Mouse (Mus musculus): Measurements from ENCODE around the gene Gkn3. TPM values are rescaled to one million over a fixed set of nuclear protein-coding genes. Genes with fewer than 3 reads are reported as not detected.

The Gkn3 gene
- polyA plus RNA-seq (2011; ENCODE audit: insufficient read depth, insufficient read length, low replicate concordance, missing spikeins), result not detected in 2 replicates

DNA sequence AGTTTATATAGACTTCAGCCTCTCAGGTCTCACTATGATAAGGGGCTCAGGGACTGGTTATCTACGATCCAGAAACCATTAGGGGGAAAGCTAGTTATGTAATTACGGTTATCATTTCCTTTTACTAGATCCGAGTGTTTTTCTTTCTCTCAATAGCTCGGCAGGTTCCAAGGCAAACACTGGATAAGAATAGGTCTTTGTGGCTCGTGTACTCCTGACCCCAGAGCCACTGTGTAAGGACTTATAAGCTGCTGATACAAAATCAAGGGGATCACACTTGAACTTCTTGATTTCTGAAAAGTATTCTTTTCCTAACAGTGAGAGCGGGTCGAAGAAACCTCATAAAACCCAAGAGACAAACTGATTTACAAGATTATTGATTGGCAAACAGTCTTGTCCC, at the start of gene Gkn3:
Gkn3 (minus strand) TSS at position 59 of the 400 bp plus-strand sequence.
- H3K4me3 ChIP-seq (replicated peaks; ENCODE audit: control insufficient read depth, low read depth, low read length), result no peak within 1 kb of the TSS
- WGBS, result 46% methylated on average over 7 of the region's 7 CpGs
- TF ChIP-seq CTCF (IDR thresholded peaks at IDR 0.05; ENCODE audit: control insufficient read depth, insufficient read depth, low read length), result no peak
- no peak for TF ChIP-seq POLR2A (IDR thresholded peaks at IDR 0.05; ENCODE audit: borderline replicate concordance, control insufficient read depth, low read depth, low read length)
- no peak within 1 kb of the TSS for H3K27ac ChIP-seq (ENCODE audit: control insufficient read depth, insufficient read depth, low read depth, low read length, poor library complexity)
- H3K4me1 ChIP-seq (ENCODE audit: control insufficient read depth, insufficient read depth, low read length), result no peaks in the 10 kb centered on the region

DNA sequence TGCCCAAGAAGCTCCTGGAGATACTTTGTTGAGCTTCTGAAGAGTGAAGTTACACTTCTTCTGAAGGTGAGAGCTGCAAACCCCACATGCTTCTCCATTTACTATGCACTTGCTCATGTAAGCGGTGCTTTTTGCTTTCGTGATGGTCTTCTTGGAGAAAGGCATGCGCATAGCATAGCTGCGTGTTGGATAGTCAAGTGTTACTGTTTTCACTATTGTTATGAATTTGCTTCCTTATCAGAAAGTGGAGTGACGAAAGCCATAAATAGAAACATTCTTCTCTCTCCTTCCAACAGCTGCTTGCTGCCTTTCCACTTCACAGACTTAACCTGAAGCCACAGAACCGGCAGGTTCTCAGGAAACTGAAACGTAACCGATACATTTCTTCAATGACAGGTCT, 48.0 kb upstream of the Gkn3 start:
- Histone ChIP-seq H3K4me3 (replicated peaks; ENCODE audit: control insufficient read depth, low read depth, low read length) (no peak overlapping the region), H3K27ac (ENCODE audit: control insufficient read depth, insufficient read depth, low read depth, low read length, poor library complexity) (no peak overlapping the region), H3K4me1 (ENCODE audit: control insufficient read depth, insufficient read depth, low read length) (no peaks in the 10 kb centered on the region)
- WGBS, result 15% methylated on average over 8 of the region's 8 CpGs
- TF ChIP-seq CTCF (IDR thresholded peaks at IDR 0.05; ENCODE audit: control insufficient read depth, insufficient read depth, low read length), result no peak
- TF ChIP-seq POLR2A (IDR thresholded peaks at IDR 0.05; ENCODE audit: borderline replicate concordance, control insufficient read depth, low read depth, low read length), result no peak

DNA sequence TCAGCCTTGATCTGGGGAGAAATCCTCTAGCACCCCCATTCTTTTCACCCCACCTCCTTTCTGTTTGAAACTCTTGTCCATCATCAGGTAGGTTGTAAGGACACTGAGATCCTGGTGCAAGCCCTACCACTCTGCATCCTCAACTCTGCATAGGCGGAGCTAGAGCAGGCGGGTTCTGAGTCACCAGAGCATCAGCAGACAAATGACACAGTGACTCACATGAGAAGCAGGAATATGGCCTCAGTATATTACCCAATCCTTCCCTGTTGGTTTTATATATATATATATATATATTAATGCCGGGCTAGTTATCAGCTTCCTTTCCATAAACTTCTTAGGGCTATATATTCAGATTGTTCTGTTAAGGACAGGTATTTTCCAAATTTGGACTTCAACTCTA, 47.1 kb upstream of the Gkn3 start:
- 77% methylated on average over 2 of the region's 3 CpGs for WGBS
- no peak for TF ChIP-seq POLR2A (IDR thresholded peaks at IDR 0.05; ENCODE audit: borderline replicate concordance, control insufficient read depth, low read depth, low read length)
- no peak for TF ChIP-seq CTCF (IDR thresholded peaks at IDR 0.05; ENCODE audit: control insufficient read depth, insufficient read depth, low read length)
- H3K4me3 ChIP-seq (replicated peaks; ENCODE audit: control insufficient read depth, low read depth, low read length), result no peak overlapping the region
- no peak overlapping the region for H3K27ac ChIP-seq (ENCODE audit: control insufficient read depth, insufficient read depth, low read depth, low read length, poor library complexity)
- H3K4me1 ChIP-seq (ENCODE audit: control insufficient read depth, insufficient read depth, low read length), result no peaks in the 10 kb centered on the region

DNA sequence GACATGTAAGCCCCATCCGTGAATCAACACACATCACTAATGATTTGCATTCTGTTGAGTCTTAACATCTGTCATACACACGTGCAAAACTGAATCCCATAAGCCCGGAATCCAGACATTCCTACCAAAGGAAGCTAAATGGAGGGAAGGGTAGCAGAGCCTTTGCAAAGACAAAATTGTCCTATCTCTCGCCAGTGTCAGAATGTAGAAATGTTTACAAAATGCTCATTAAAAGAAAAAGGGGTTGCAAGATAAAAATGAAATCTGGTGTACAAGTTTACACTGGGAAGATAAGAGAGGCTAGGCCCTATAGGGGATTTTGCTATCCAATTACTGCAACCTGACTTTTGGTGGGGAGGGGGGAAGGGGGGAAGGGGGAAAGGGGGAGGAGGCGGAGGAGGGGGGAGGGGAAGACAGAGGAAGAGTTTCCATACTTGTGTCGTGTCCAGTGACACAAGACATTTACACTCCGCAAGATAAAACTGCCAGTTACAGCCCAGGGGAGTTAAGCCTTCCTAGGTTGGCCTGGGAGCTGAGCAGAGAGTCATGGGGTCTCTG, 39.8 kb upstream of the Gkn3 start, which contains the start of gene Bmp10:
Bmp10 (plus strand) TSS at position 508 of the 558 bp plus-strand sequence.
- no peak within 1 kb of the TSS for H3K4me3 ChIP-seq (replicated peaks; ENCODE audit: control insufficient read depth, low read depth, low read length)
- no peaks in the 10 kb centered on the region for H3K4me1 ChIP-seq (ENCODE audit: control insufficient read depth, insufficient read depth, low read length)
- H3K27ac ChIP-seq (ENCODE audit: control insufficient read depth, insufficient read depth, low read depth, low read length, poor library complexity), result no peak within 1 kb of the TSS
- WGBS, result 70% methylated on average over 7 of the region's 7 CpGs
- TF ChIP-seq POLR2A (IDR thresholded peaks at IDR 0.05; ENCODE audit: borderline replicate concordance, control insufficient read depth, low read depth, low read length) (no peak), CTCF (IDR thresholded peaks at IDR 0.05; ENCODE audit: control insufficient read depth, insufficient read depth, low read length) (no peak)

DNA sequence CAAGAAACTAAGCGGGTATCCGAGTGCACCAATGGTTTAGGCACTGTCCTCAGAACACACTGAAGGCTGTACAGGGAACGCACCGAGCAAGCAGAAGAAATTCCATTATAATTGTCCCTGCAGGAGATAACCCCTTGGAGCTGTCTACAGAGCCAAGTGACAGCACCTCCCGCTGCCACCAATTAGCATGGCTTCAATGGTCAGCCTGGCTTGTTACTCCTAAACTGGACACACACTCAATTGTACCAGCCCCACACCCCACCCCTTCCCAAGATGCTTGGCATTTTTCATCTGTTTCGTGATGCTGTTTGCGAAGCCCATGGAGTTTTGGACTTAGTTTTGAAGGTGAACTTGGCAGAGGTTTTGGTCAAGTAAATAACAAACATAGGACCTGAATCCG, 38.9 kb upstream of the Gkn3 start:
- WGBS, result 83% methylated on average over 8 of the region's 8 CpGs
- Histone ChIP-seq H3K27ac (ENCODE audit: control insufficient read depth, insufficient read depth, low read depth, low read length, poor library complexity) (no peak overlapping the region), H3K4me1 (ENCODE audit: control insufficient read depth, insufficient read depth, low read length) (no peaks in the 10 kb centered on the region), H3K4me3 (replicated peaks; ENCODE audit: control insufficient read depth, low read depth, low read length) (no peak overlapping the region)
- no peak for TF ChIP-seq POLR2A (IDR thresholded peaks at IDR 0.05; ENCODE audit: borderline replicate concordance, control insufficient read depth, low read depth, low read length)
- no peak for TF ChIP-seq CTCF (IDR thresholded peaks at IDR 0.05; ENCODE audit: control insufficient read depth, insufficient read depth, low read length)

DNA sequence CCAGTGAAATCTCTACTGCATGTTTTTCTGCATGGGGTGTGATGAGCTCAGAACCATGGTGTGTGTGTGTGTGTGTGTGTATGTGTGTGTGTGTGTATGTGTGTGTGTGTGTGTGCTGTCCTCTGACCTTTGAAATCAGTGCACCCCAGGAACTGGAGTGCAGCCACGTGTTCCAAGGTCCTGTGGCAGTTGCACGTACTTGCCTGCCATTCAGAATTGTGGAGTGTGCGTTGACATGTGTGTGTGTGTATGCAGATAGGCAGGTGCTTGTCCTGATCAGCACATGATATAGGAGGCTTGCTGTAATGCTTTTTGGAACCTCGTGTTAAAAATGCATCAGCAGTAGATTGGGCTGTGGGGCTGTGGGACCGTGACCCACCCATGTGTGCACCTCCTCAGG, 38.2 kb upstream of the Gkn3 start:
- WGBS, result 77% methylated on average over 5 of the region's 5 CpGs
- Histone ChIP-seq H3K4me3 (replicated peaks; ENCODE audit: control insufficient read depth, low read depth, low read length) (no peak overlapping the region), H3K4me1 (ENCODE audit: control insufficient read depth, insufficient read depth, low read length) (no peaks in the 10 kb centered on the region), H3K27ac (ENCODE audit: control insufficient read depth, insufficient read depth, low read depth, low read length, poor library complexity) (no peak overlapping the region)
- no peak for TF ChIP-seq CTCF (IDR thresholded peaks at IDR 0.05; ENCODE audit: control insufficient read depth, insufficient read depth, low read length)
- TF ChIP-seq POLR2A (IDR thresholded peaks at IDR 0.05; ENCODE audit: borderline replicate concordance, control insufficient read depth, low read depth, low read length), result no peak

DNA sequence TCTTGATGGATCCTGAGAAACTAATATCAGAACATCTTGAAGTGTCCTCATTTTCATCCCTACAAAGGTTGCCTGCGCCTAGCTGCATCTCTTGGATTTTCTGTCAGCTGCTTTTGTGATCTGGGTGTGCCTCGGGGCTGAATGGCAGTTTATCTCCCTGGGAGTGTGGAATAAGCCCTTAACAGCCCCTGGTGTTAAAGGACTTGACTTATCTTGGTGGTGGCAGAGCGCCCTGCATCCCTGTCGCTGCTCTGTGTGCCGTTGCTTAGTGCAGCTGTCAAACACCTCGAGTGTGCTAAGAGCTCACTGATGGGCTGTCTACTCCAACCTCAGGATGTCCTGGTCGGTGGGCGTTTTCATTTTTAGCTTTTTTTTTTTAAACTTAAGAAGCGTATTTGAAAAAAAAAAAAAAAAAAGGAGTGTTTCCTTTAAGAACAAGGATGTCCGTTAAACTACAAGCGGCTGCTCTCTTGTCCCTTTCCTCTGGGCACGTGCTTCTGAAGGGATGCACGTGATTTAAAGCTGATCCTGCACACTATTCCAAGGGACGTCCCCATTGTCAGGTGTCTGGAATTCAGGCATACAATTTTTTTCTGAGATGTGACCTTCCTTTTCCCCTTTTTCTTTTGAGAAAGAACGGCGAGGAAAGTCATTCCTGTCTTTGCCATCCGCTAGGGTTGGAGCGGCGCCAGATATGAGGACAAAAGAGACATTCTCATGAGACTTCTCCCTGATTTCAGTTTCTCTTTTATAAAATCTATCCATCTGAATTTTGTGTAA, 35.5 kb upstream of the Gkn3 start:
- Histone ChIP-seq H3K4me3 (replicated peaks; ENCODE audit: control insufficient read depth, low read depth, low read length) (no peak overlapping the region), H3K27ac (ENCODE audit: control insufficient read depth, insufficient read depth, low read depth, low read length, poor library complexity) (no peak overlapping the region), H3K4me1 (ENCODE audit: control insufficient read depth, insufficient read depth, low read length) (no peaks in the 10 kb centered on the region)
- 48% methylated on average over 19 of the region's 19 CpGs for WGBS
- TF ChIP-seq CTCF (IDR thresholded peaks at IDR 0.05; ENCODE audit: control insufficient read depth, insufficient read depth, low read length) (no peak), POLR2A (IDR thresholded peaks at IDR 0.05; ENCODE audit: borderline replicate concordance, control insufficient read depth, low read depth, low read length) (no peak)

DNA sequence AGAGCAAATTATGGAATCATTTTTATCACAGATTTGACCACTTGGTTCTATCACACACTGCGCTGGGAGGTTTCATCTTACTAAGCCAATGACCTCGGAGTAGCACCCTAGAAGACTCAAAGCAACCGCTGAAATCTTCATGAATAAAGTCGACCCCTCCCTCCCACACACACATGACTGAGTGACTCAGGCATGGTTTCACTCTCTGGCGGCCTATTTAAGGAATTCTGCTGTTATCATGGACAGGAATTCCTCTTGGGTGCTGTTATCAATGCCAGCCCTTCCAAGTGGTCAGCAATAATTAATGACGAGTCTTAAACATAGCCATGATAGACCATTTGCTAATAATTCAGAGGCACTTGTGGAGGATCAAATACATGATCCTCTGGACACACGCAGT, 33.6 kb upstream of the Gkn3 start:
- Histone ChIP-seq H3K4me1 (ENCODE audit: control insufficient read depth, insufficient read depth, low read length) (no peaks in the 10 kb centered on the region), H3K27ac (ENCODE audit: control insufficient read depth, insufficient read depth, low read depth, low read length, poor library complexity) (no peak overlapping the region), H3K4me3 (replicated peaks; ENCODE audit: control insufficient read depth, low read depth, low read length) (no peak overlapping the region)
- 76% methylated on average over 7 of the region's 7 CpGs for WGBS
- TF ChIP-seq CTCF (IDR thresholded peaks at IDR 0.05; ENCODE audit: control insufficient read depth, insufficient read depth, low read length) (no peak), POLR2A (IDR thresholded peaks at IDR 0.05; ENCODE audit: borderline replicate concordance, control insufficient read depth, low read depth, low read length) (no peak)

Data from bone marrow, adult 2 months (tissue).